Mouse (Mus musculus): ENCODE measurements around the gene Vti1b. TPM values are rescaled to one million over a fixed set of nuclear protein-coding genes. Genes with fewer than 3 reads are reported as not detected.

The Vti1b gene
- polyA plus RNA-seq, 1 experiment from 2014 or later = 77.5 TPM

GRCm38 (mm10) chr12:79131178-79131675 is 41.2 kb downstream of the Vti1b start:
- ATAC-seq (ENCODE audit: low FRiP score, low TSS enrichment) = no peak
- no peaks in the 10 kb centered on the region for H3K36me3 ChIP-seq (ENCODE audit: control insufficient read depth, insufficient read depth, low read length)
- H3K27me3 ChIP-seq (ENCODE audit: control insufficient read depth, insufficient read depth, low read length) = peaks cover 32% of the 10 kb centered on the region
- H3K9me3 ChIP-seq (ENCODE audit: control insufficient read depth, low read length) = no peaks in the 10 kb centered on the region
- peak overlapping the region; percentile 49 for H3K4me2 ChIP-seq (replicated peaks; ENCODE audit: low read depth, low read length)
- peak overlapping the region; percentile 31 for H3K4me3 ChIP-seq (ENCODE audit: low read length)
- peak overlapping the region; percentile 24 for H3K9ac ChIP-seq (ENCODE audit: low read depth, low read length)
- H3K27ac ChIP-seq (ENCODE audit: low read depth, low read length) = no peak overlapping the region
- WGBS = 0% methylated on average over 22 of the region's 22 CpGs
- no peaks in the 10 kb centered on the region for H3K4me1 ChIP-seq (ENCODE audit: control insufficient read depth, insufficient read depth, low read length)

- Histone ChIP-seq H3K9me3 (ENCODE audit: control insufficient read depth, low read length) (no peaks in the 10 kb centered on the region), H3K4me2 (replicated peaks; ENCODE audit: low read depth, low read length) (peak within 1 kb of the TSS; percentile 49), H3K4me1 (ENCODE audit: control insufficient read depth, insufficient read depth, low read length) (no peaks in the 10 kb centered on the region), H3K27ac (ENCODE audit: low read depth, low read length) (no peak within 1 kb of the TSS), H3K36me3 (ENCODE audit: control insufficient read depth, insufficient read depth, low read length) (no peaks in the 10 kb centered on the region), H3K4me3 (ENCODE audit: low read length) (peak within 1 kb of the TSS; percentile 31), H3K27me3 (ENCODE audit: control insufficient read depth, insufficient read depth, low read length) (peaks cover 32% of the 10 kb centered on the region), H3K9ac (ENCODE audit: low read depth, low read length) (peak within 1 kb of the TSS; percentile 24)
- peak; percentile 98 for ATAC-seq (ENCODE audit: low FRiP score, low TSS enrichment)
- under 1% methylated on average over 47 of the region's 47 CpGs for WGBS
These were observed 41.9 kb downstream of the Vti1b start, which contains the start of gene Arg2 for GRCm38 (mm10) chr12:79130299-79131177. Arg2 (plus strand) TSS chr12:79130777.

- H3K27me3 ChIP-seq (ENCODE audit: control insufficient read depth, insufficient read depth, low read length) = no peaks in the 10 kb centered on the region
- no peaks in the 10 kb centered on the region for H3K9me3 ChIP-seq (ENCODE audit: control insufficient read depth, low read length)
- H3K36me3 ChIP-seq (ENCODE audit: control insufficient read depth, insufficient read depth, low read length) = no peaks in the 10 kb centered on the region
- no peak overlapping the region for H3K27ac ChIP-seq (ENCODE audit: low read depth, low read length)
- no peak overlapping the region for H3K4me3 ChIP-seq (ENCODE audit: low read length)
- WGBS = 36% methylated on average over 3 of the region's 3 CpGs
- no peak overlapping the region for H3K9ac ChIP-seq (ENCODE audit: low read depth, low read length)
- H3K4me2 ChIP-seq (replicated peaks; ENCODE audit: low read depth, low read length) = no peak overlapping the region
- H3K4me1 ChIP-seq (ENCODE audit: control insufficient read depth, insufficient read depth, low read length) = no peaks in the 10 kb centered on the region
- no peak for ATAC-seq (ENCODE audit: low FRiP score, low TSS enrichment)
These were observed 49.6 kb downstream of the Vti1b start for GRCm38 (mm10) chr12:79122820-79123219.

- WGBS = 86% methylated on average over 4 of the region's 4 CpGs
- Histone ChIP-seq H3K9me3 (ENCODE audit: control insufficient read depth, low read length) (no peaks in the 10 kb centered on the region), H3K27me3 (ENCODE audit: control insufficient read depth, insufficient read depth, low read length) (no peaks in the 10 kb centered on the region), H3K27ac (ENCODE audit: low read depth, low read length) (no peak overlapping the region), H3K36me3 (ENCODE audit: control insufficient read depth, insufficient read depth, low read length) (no peaks in the 10 kb centered on the region), H3K4me2 (replicated peaks; ENCODE audit: low read depth, low read length) (no peak overlapping the region), H3K4me3 (ENCODE audit: low read length) (no peak overlapping the region), H3K9ac (ENCODE audit: low read depth, low read length) (no peak overlapping the region), H3K4me1 (ENCODE audit: control insufficient read depth, insufficient read depth, low read length) (no peaks in the 10 kb centered on the region)
- no peak for ATAC-seq (ENCODE audit: low FRiP score, low TSS enrichment)
These were observed 53.5 kb downstream of the Vti1b start for GRCm38 (mm10) chr12:79118991-79119390.

Other genes with a start within 250 kb of the Vti1b start
- 2.3 and 2.9 TPM in 2 replicates for gene Tmem229b, start 165.0 kb downstream of the Vti1b start, polyA plus RNA-seq (2014; fragmentation: Nextera tagmentation; extraction: Ambion mirVana)
- gene Plekhh1, start 143.5 kb downstream of the Vti1b start, polyA plus RNA-seq (2014; fragmentation: Nextera tagmentation; extraction: Ambion mirVana) = 5.3 and 7.9 TPM in 2 replicates
- 27.1 and 36.4 TPM in 2 replicates for gene Pigh, start 83.0 kb downstream of the Vti1b start, polyA plus RNA-seq (2014; fragmentation: Nextera tagmentation; extraction: Ambion mirVana)
- gene Arg2, start 41.9 kb downstream of the Vti1b start, polyA plus RNA-seq (2014; fragmentation: Nextera tagmentation; extraction: Ambion mirVana) = 17.5 and 18.0 TPM in 2 replicates
- gene Rdh11, start 19.6 kb upstream of the Vti1b start, polyA plus RNA-seq (2014; fragmentation: Nextera tagmentation; extraction: Ambion mirVana) = 16.6 and 27.2 TPM in 2 replicates
- 2.2 and 3.3 TPM in 2 replicates for gene Rdh12, start 36.2 kb upstream of the Vti1b start, polyA plus RNA-seq (2014; fragmentation: Nextera tagmentation; extraction: Ambion mirVana)
- 12.8 and 19.4 TPM in 2 replicates for gene Zfyve26, start 123.6 kb upstream of the Vti1b start, polyA plus RNA-seq (2014; fragmentation: Nextera tagmentation; extraction: Ambion mirVana)
- 7.2 and 8.5 TPM in 2 replicates for gene Rad51b, start 124.6 kb upstream of the Vti1b start, polyA plus RNA-seq (2014; fragmentation: Nextera tagmentation; extraction: Ambion mirVana)